Mouse (Mus musculus): ENCODE measurements around the gene F2rl2. TPM values are rescaled to one million over a fixed set of nuclear protein-coding genes. Genes with fewer than 3 reads are reported as not detected.

F2rl2 gene
- total and polyA plus RNA-seq, 3 experiments, result 0.08 TPM; not detected in 2

GRCm38 (mm10) chr13:95679078-95679477, 17.6 kb upstream of the F2rl2 start:
- peak; percentile 48 for TF ChIP-seq EP300 (IDR thresholded peaks at IDR 0.05; ENCODE audit: low read length)
- TF ChIP-seq GABPA (IDR thresholded peaks at IDR 0.05; ENCODE audit: insufficient replicate concordance, low read depth, low read length), result no peak
- TF ChIP-seq MAX (IDR thresholded peaks at IDR 0.05; ENCODE audit: low read length), result no peak
- no peak overlapping the region for H3K27ac ChIP-seq (ENCODE audit: insufficient read depth, low read depth)
- H3K36me3 ChIP-seq (replicated peaks in 1 of 2; ENCODE audit: control insufficient read depth in 1 of 2, insufficient read depth in 1 of 2, low read length in 1 of 2), result no peaks in the 10 kb centered on the region
- H3K79me2 ChIP-seq (replicated peaks; ENCODE audit: control insufficient read depth, extremely low read depth, insufficient read depth, poor library complexity, severe bottlenecking), result no peaks in the 10 kb centered on the region
- peaks cover 4 to 16% of the 10 kb centered on the region in 2 experiments; a peak in 3 of 4 replicates for H3K4me1 ChIP-seq (ENCODE audit: control insufficient read depth in 1 of 2, insufficient read depth in 2 of 2)
- no peak overlapping the region for H3K9ac ChIP-seq (ENCODE audit: insufficient read depth, low read depth)
- H3K4me3 ChIP-seq (replicated peaks in 1 of 3; ENCODE audit: low read depth in 2 of 3, low read length in 2 of 3, poor library complexity in 1 of 3), result no peak overlapping the region
- DNase-seq (ENCODE audit: extremely low read depth), result peak; percentile 54
- H3K9me3 ChIP-seq (replicated peaks; ENCODE audit: low read length), result no peaks in the 10 kb centered on the region
- in situ Hi-C loops (cut with MboI; ENCODE audit: low pct_ligation_motif_present, low pct_unique_long_range_greater_than_20kb, low sequenced_read_pairs) (no loop called here), dilution Hi-C loops (cut with MboI; ENCODE audit: extremely low pct_ligation_motif_present, extremely low pct_unique_long_range_greater_than_20kb, low sequenced_read_pairs) (no loop called here)
- peaks cover 1% of the 10 kb centered on the region for H3K27me3 ChIP-seq (replicated peaks)
- H3K4me2 ChIP-seq (ENCODE audit: insufficient read depth, low read depth, poor library complexity, severe bottlenecking), result no peak overlapping the region

GRCm38 (mm10) chr13:95679491-95679941, 17.1 kb upstream of the F2rl2 start:
- DNase-seq (ENCODE audit: extremely low read depth), result no peak
- H3K4me3 ChIP-seq (replicated peaks in 1 of 3; ENCODE audit: low read depth in 2 of 3, low read length in 2 of 3, poor library complexity in 1 of 3), result no peak overlapping the region
- H3K9me3 ChIP-seq (replicated peaks; ENCODE audit: low read length), result no peaks in the 10 kb centered on the region
- dilution Hi-C loops (cut with MboI; ENCODE audit: extremely low pct_ligation_motif_present, extremely low pct_unique_long_range_greater_than_20kb, low sequenced_read_pairs), result no loop called here
- TF ChIP-seq PAX5 (IDR thresholded peaks at IDR 0.05; ENCODE audit: low read length) (no peak), EP300 (IDR thresholded peaks at IDR 0.05; ENCODE audit: low read length) (no peak), BHLHE40 (IDR thresholded peaks at IDR 0.05; ENCODE audit: low read depth, low read length) (no peak), MXI1 (IDR thresholded peaks at IDR 0.05; ENCODE audit: low read depth, low read length) (no peak), TBP (conservative IDR thresholded peaks at IDR 0.05; ENCODE audit: low read depth, low read length) (no peak), POLR2AphosphoS2 (IDR thresholded peaks at IDR 0.05; ENCODE audit: low read depth, low read length) (no peak), RCOR1 (conservative IDR thresholded peaks at IDR 0.05; ENCODE audit: low read depth, low read length) (no peak), CHD2 (IDR thresholded peaks at IDR 0.05; ENCODE audit: low read length) (no peak), USF2 (conservative IDR thresholded peaks at IDR 0.05; ENCODE audit: low read depth, low read length) (no peak), ZKSCAN1 (IDR thresholded peaks at IDR 0.05; ENCODE audit: borderline replicate concordance, low read depth, low read length) (no peak), UBTF (IDR thresholded peaks at IDR 0.05; ENCODE audit: low read depth, low read length) (no peak), RAD21 (IDR thresholded peaks at IDR 0.05; ENCODE audit: low read depth, low read length) (no peak), IRF4 (IDR thresholded peaks at IDR 0.05; ENCODE audit: low read depth, low read length) (no peak), SIN3A (IDR thresholded peaks at IDR 0.05; ENCODE audit: low read length) (no peak), E2F4 (IDR thresholded peaks at IDR 0.05; ENCODE audit: insufficient replicate concordance, low read depth, low read length) (no peak), HCFC1 (IDR thresholded peaks at IDR 0.05; ENCODE audit: low read depth, low read length) (no peak), NELFE (IDR thresholded peaks at IDR 0.05; ENCODE audit: low read depth, low read length) (no peak), GABPA (IDR thresholded peaks at IDR 0.05; ENCODE audit: insufficient replicate concordance, low read depth, low read length) (no peak), CHD1 (IDR thresholded peaks at IDR 0.05; ENCODE audit: low read depth, low read length) (no peak)
- no peak overlapping the region for H3K9ac ChIP-seq (ENCODE audit: insufficient read depth, low read depth)
- H3K79me2 ChIP-seq (replicated peaks; ENCODE audit: control insufficient read depth, extremely low read depth, insufficient read depth, poor library complexity, severe bottlenecking), result no peaks in the 10 kb centered on the region
- H3K4me1 ChIP-seq (ENCODE audit: control insufficient read depth in 1 of 2, insufficient read depth in 2 of 2), result peaks cover 4 to 16% of the 10 kb centered on the region in 2 experiments; a peak in 3 of 4 replicates
- in situ Hi-C loops (cut with MboI; ENCODE audit: low pct_ligation_motif_present, low pct_unique_long_range_greater_than_20kb, low sequenced_read_pairs), result no loop called here
- no peak overlapping the region for H3K27ac ChIP-seq (ENCODE audit: insufficient read depth, low read depth)
- H3K36me3 ChIP-seq (replicated peaks in 1 of 2; ENCODE audit: control insufficient read depth in 1 of 2, insufficient read depth in 1 of 2, low read length in 1 of 2), result no peaks in the 10 kb centered on the region
- no peak overlapping the region for H3K4me2 ChIP-seq (ENCODE audit: insufficient read depth, low read depth, poor library complexity, severe bottlenecking)
- H3K27me3 ChIP-seq (replicated peaks), result peaks cover 1% of the 10 kb centered on the region
